Mouse (Mus musculus) liver, embryonic 16.5 days (tissue): ENCODE data around the gene Cenpp. TPM values are rescaled to one million over a fixed set of nuclear protein-coding genes. Genes with fewer than 3 reads are reported as not detected.

Experiments used
- ATAC-seq: fragments of 200-750 bp; cut with Nextera tagmentation; 2 replicates; pipeline ENCODE4 v1.8.0; 2017; ENCODE audit warnings: low read depth, mild to moderate bottlenecking, moderate number of reproducible peaks, moderate library complexity
- H3K27ac ChIP-seq: fragments of 300-500 bp; sonication (generic); 2 replicates; pipeline ENCODE4 v1.5.1; 2014; ENCODE audit warnings: mild to moderate bottlenecking, low read length
- H3K27me3 ChIP-seq: fragments of 300-500 bp; sonication (generic); 2 replicates; pipeline ENCODE4 v1.6.1; 2014; ENCODE audit warnings: low read depth, low read length, mixed read lengths; ENCODE audit not compliant: control insufficient read depth, insufficient read depth
- H3K36me3 ChIP-seq: fragments of 300-500 bp; sonication (generic); 2 replicates; pipeline ENCODE4 v1.6.1; 2014; ENCODE audit warnings: mild to moderate bottlenecking; ENCODE audit not compliant: control insufficient read depth, insufficient read depth
- H3K4me1 ChIP-seq: fragments of 300-500 bp; sonication (generic); 2 replicates; pipeline ENCODE4 v1.6.1; 2014; ENCODE audit warnings: low read depth, low read length, mixed read lengths; ENCODE audit not compliant: control insufficient read depth
- H3K4me2 ChIP-seq: fragments of 300-500 bp; sonication (generic); 2 replicates; pipeline ENCODE4 v1.6.1; 2014; ENCODE audit warnings: low read depth, low read length, mixed read lengths
- H3K4me3 ChIP-seq: fragments of 300-500 bp; sonication (generic); 2 replicates; pipeline ENCODE4 v1.5.1; 2014; ENCODE audit warnings: low read depth, mild to moderate bottlenecking, low read length
- H3K9ac ChIP-seq: fragments of 300-500 bp; sonication (generic); 2 replicates; pipeline ENCODE4 v1.6.1; 2014; ENCODE audit warnings: low read depth, low read length
- H3K9me3 ChIP-seq: fragments of 300-500 bp; sonication (generic); replicated peaks from 2 replicates; pipeline ENCODE4 v1.6.1; 2016; ENCODE audit warnings: low read length; ENCODE audit not compliant: control insufficient read depth
- WGBS: fragments of 180-500 bp; shearing (Covaris S2); extraction: QIAGEN DNeasy Blood & Tissue Kit; methylation state at CpG from one replicate; pipeline ENCODE4 v1.1.7; 2014; ENCODE audit not compliant: insufficient replicate concordance; 5-methylcytosine and 5-hydroxymethylcytosine counted together
- polyA plus RNA-seq: library from polyadenylated mRNA; unstranded; fragments of >200 nt; fragmentation: Nextera tagmentation; extraction: Ambion mirVana; gene quantifications from 2 replicates; pipeline ENCODE4 v1.2.1, GENCODE M21; 2015

Gene Cenpp
- polyA plus RNA-seq, 1 experiment from 2014 or later, result 18.2 TPM

DNA sequence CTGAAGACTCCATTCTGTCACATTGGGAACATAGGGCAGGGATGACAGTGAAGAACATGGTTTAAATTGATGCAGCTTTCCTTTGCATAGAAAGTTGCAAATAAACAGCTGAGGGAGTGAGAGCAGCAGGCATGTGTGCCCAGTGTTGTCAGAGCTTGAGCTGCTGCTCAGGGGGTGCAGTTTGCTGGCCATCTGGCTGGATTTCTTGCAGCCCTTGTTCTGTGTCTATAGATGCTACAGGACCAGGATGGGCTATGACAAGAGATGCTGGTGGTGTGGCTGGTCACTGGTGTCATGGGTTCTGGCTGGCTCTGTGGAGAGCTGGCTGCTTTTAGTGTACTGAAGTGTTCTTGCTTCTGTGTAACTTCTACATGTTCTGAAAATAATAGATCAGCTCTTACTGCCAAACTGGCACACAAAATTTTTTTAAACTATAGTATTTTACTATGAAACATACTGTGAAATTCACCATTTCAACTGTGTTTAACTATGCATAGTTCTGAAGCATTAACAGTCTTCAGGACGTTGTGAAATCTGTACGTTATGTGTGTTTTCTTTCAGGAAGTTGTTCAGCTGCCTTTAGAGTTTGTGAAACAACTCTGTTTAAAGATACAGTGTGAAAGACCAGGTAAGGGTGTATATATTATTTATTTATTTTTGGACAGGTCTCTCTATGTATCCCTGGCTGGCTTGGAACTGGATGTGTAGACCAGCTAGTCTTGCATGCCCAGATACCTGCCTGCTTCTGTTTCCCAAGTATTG, 219.1 kb downstream of the Cenpp start:
- Histone ChIP-seq H3K4me2 (no peak overlapping the region), H3K4me3 (no peak overlapping the region), H3K9ac (no peak overlapping the region), H3K4me1 (no peaks in the 10 kb centered on the region), H3K27me3 (no peaks in the 10 kb centered on the region), H3K9me3 (no peaks in the 10 kb centered on the region), H3K27ac (no peak overlapping the region), H3K36me3 (peaks cover 2% of the 10 kb centered on the region; the same call in 1 of the 2 replicates)
- no peak for ATAC-seq
- 61% methylated on average over 2 of the region's 2 CpGs for WGBS

DNA sequence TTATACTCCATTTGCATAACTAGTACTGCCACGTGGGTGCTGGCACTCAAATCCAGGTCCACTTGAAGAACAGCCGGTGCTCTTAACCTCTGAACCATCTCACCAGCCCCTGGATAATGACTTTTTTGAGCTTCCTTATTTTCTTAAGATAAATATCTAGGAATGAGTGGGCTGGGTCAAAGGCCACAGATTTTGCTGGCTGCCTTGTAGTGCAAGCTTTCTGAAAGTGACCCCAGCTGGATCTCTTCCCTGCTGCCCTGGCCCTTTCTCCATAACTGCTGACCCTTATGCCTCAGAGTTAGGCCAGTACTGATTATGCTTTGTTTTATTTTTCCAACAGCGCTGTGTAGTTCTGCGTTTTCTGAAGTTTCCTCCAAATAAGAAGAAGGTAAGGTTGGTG, 222.1 kb downstream of the Cenpp start:
- ATAC-seq, result no peak
- H3K9ac ChIP-seq, result no peak overlapping the region
- no peak overlapping the region for H3K27ac ChIP-seq
- WGBS, result 69% methylated on average over 4 of the region's 4 CpGs
- no peaks in the 10 kb centered on the region for H3K4me1 ChIP-seq
- H3K4me2 ChIP-seq, result no peak overlapping the region
- no peak overlapping the region for H3K4me3 ChIP-seq
- H3K9me3 ChIP-seq, result no peaks in the 10 kb centered on the region
- no peaks in the 10 kb centered on the region for H3K27me3 ChIP-seq
- H3K36me3 ChIP-seq, result no peaks in the 10 kb centered on the region

DNA sequence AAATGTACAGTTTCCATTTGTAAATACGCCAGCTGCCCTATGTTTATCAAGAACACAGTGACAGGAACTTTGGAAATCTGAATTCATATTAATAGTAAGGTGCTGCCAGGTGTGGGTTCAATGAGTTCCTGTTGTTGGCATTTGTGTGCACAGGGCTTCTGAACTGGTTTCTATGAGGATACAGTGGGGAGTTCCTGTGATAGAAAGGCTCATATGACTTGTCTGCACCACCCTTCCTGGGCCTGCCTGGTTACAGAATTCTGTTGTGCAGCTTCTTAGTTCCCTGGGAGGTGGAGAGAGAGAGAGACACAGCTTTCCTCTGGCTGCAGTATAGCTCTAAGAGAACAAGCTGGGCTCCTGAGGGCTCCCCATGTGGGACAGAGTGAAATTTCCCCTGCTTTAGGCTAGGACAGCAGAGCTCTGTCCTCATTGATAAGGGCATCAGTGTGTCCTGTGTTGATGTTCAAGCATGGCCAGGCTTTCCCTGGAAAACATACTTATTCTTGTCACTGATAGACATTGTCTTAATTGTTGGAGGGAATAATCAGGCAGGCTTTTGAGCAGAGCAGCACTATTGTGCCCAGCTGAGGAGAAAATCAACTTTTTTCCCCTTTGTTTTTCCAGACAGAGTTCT, 224.4 kb downstream of the Cenpp start:
- H3K27me3 ChIP-seq, result no peaks in the 10 kb centered on the region
- H3K27ac ChIP-seq, result no peak overlapping the region
- H3K4me2 ChIP-seq, result no peak overlapping the region
- H3K4me1 ChIP-seq, result peaks cover 4% of the 10 kb centered on the region; the same call in 1 of the 2 replicates
- WGBS, result 64% methylated on average over 1 of the region's 1 CpGs
- no peak for ATAC-seq
- H3K9ac ChIP-seq, result no peak overlapping the region
- H3K9me3 ChIP-seq, result no peaks in the 10 kb centered on the region
- H3K4me3 ChIP-seq, result no peak overlapping the region
- no peaks in the 10 kb centered on the region for H3K36me3 ChIP-seq

DNA sequence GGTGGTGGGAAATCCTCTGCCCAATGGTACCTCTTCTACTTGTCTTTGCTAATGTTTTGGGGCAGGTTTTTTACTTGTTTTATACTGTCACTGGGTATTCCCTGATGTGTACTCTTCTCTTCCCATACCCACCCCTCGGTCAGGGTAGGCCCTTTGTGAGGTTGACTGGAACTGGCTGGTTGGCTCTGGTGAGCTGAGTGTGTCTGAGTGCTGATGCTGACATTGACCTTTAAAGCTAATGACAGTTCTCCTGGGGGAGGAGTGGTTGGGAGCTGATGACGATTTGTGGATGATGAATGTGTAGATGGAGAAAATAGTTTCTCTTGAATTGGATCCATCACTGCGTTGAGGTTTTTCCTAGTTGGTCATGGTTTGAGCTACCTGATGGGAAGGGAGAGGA, 225.8 kb downstream of the Cenpp start:
- no peak for ATAC-seq
- WGBS, result 73% methylated on average over 3 of the region's 3 CpGs

DNA sequence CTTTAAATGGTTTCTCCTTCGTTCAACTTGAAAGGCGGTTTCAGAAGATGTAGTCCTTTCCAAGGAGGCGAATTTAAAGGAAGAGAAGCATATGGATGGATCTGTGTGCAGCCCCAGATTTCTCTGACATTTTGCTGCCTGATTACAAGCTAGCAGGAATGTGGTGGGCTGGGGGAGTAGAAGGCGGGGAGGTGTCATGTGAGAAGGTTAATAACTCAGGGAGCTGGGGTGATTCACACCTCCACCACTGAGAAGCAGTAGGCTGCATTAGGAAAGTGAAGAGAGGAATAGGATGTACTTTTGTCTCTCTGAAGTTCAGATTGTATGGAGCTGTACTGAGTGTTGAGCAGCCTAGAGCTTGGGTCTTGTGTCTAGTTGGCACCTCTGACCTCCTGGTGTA, 230.6 kb downstream of the Cenpp start:
- H3K36me3 ChIP-seq, result no peaks in the 10 kb centered on the region
- peak overlapping the region; percentile 85 for H3K4me3 ChIP-seq
- no peak overlapping the region for H3K27ac ChIP-seq
- H3K4me2 ChIP-seq, result peak overlapping the region; percentile 84
- H3K9me3 ChIP-seq, result no peaks in the 10 kb centered on the region
- no peak for ATAC-seq
- peak overlapping the region; percentile 83 for H3K9ac ChIP-seq
- 18% methylated on average over 4 of the region's 4 CpGs for WGBS
- no peaks in the 10 kb centered on the region for H3K27me3 ChIP-seq
- peaks cover 22% of the 10 kb centered on the region for H3K4me1 ChIP-seq

More for the DNA sequence above, 225.8 kb downstream of the Cenpp start:
- no peak overlapping the region for H3K4me3 ChIP-seq
- no peaks in the 10 kb centered on the region for H3K9me3 ChIP-seq
- H3K27ac ChIP-seq, result no peak overlapping the region
- H3K27me3 ChIP-seq, result no peaks in the 10 kb centered on the region
- no peaks in the 10 kb centered on the region for H3K36me3 ChIP-seq
- peaks cover 17% of the 10 kb centered on the region for H3K4me1 ChIP-seq
- H3K9ac ChIP-seq, result no peak overlapping the region
- H3K4me2 ChIP-seq, result no peak overlapping the region

GRCm38 (mm10) chr13:49421606-49421917, 231.0 kb downstream of the Cenpp start:
- peak overlapping the region; percentile 85 for H3K4me3 ChIP-seq
- no peaks in the 10 kb centered on the region for H3K9me3 ChIP-seq
- no peaks in the 10 kb centered on the region for H3K27me3 ChIP-seq
- H3K9ac ChIP-seq, result peak overlapping the region; percentile 83
- WGBS, result under 1% methylated on average over 15 of the region's 15 CpGs
- peak; percentile 30 for ATAC-seq
- H3K27ac ChIP-seq, result peak overlapping the region; percentile 74
- peaks cover 22% of the 10 kb centered on the region for H3K4me1 ChIP-seq
- H3K36me3 ChIP-seq, result no peaks in the 10 kb centered on the region
- H3K4me2 ChIP-seq, result peak overlapping the region; percentile 84

DNA sequence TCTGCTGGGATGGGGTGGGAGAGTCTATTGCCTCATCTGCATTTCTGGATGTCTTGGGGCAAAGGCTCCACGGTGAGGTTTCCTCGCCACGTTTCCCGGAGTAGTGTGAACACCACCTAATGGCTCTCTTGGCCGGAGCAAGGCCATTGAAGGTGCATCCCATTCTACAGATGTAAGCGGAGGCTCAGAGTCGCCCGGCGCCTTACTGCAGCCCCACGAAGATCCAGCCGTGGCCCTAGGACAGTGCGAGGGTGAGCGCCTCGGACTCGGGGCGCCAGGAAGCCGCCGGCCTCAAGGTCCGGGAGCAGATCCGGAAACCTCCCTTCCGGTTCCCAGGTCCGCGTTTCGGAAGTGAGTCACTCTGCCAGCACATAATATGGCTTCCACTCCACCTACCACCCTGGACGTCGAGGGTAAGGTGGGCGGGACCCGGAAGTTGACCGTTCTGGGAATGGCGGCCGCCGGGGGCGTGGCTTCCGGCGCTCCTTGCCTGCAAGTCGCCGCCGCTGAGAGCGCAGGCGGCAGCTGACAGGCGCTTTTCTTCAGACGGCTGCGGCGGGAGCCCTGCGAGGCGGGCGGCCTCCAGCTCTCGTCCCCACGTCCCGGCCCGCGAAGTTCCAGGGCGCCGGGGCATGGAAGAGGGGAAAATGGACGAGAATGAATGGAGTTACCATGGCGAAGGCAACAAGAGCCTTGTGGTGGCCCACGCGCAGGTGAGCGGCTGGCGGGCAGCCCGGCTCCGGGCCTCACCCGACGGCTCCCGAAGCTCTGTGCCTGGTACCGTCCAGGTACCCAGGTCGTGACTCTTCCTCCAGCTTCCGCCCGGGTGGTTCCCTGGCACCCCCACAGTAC, 231.6 kb downstream of the Cenpp start, which contains the start of gene Ippk:
Ippk (plus strand) TSS at position 496 of the 852 bp plus-strand sequence.
- H3K9me3 ChIP-seq, result no peaks in the 10 kb centered on the region
- H3K36me3 ChIP-seq, result no peaks in the 10 kb centered on the region
- peaks cover 22% of the 10 kb centered on the region for H3K4me1 ChIP-seq
- no peaks in the 10 kb centered on the region for H3K27me3 ChIP-seq
- H3K4me2 ChIP-seq, result peak within 1 kb of the TSS; percentile 84
- WGBS, result under 1% methylated on average over 69 of the region's 69 CpGs
- peak; percentile 97 for ATAC-seq
- H3K9ac ChIP-seq, result peak within 1 kb of the TSS; percentile 83
- H3K27ac ChIP-seq, result peak within 1 kb of the TSS; percentile 87
- H3K4me3 ChIP-seq, result peak within 1 kb of the TSS; percentile 85
